Mouse (Mus musculus) thymus, adult 2 months (tissue): ENCODE data around the gene Dync2li1. TPM values are rescaled to one million over a fixed set of nuclear protein-coding genes. Genes with fewer than 3 reads are reported as not detected.
A peak's percentile ranks its signal among the peaks of the same experiment; 100 is the strongest.

Experiments
- DNase-seq: peaks from one replicate; pipeline ENCODE4 v3.0.0; 2021
- H3K27ac ChIP-seq: fragments of 200-500 bp; 2 replicates; pipeline ENCODE4 v1.5.1; 2012; ENCODE audit warnings: low read length, control low read depth; ENCODE audit not compliant: control insufficient read depth, insufficient read depth
- H3K27me3 ChIP-seq: fragments of 200-500 bp; 2 replicates; pipeline ENCODE4 v1.6.1; 2012; ENCODE audit warnings: mild to moderate bottlenecking, low read length, moderate library complexity, mixed read lengths; ENCODE audit not compliant: control insufficient read depth, insufficient read depth
- H3K36me3 ChIP-seq: fragments of 200-500 bp; 2 replicates; pipeline ENCODE4 v1.6.1; 2012; ENCODE audit warnings: mild to moderate bottlenecking, low read length, moderate library complexity; ENCODE audit not compliant: control insufficient read depth, insufficient read depth
- H3K4me1 ChIP-seq: fragments of 200-500 bp; replicated peaks from 2 replicates; pipeline ENCODE4 v1.6.1; 2012; ENCODE audit warnings: low read length; ENCODE audit not compliant: control insufficient read depth, insufficient read depth
- H3K4me3 ChIP-seq: fragments of 200-500 bp; 2 replicates; pipeline ENCODE4 v1.5.1; 2012; ENCODE audit warnings: mild to moderate bottlenecking, low read length, control low read depth, moderate library complexity; ENCODE audit not compliant: control insufficient read depth, insufficient read depth
- CTCF ChIP-seq: fragments of 200-500 bp; IDR thresholded peaks from 2 replicates; pipeline ENCODE4 v1.5.1; 2012; ENCODE audit warnings: mild to moderate bottlenecking, control low read depth, low read length, moderate library complexity, borderline replicate concordance; ENCODE audit not compliant: control insufficient read depth, poor library complexity, insufficient read depth; ENCODE audit errors: extremely low read depth
- POLR2A ChIP-seq: fragments of 200-500 bp; IDR thresholded peaks from 2 replicates; pipeline ENCODE4 v1.6.1; 2012; ENCODE audit warnings: mild to moderate bottlenecking, low read length, control low read depth, moderate library complexity; ENCODE audit not compliant: control insufficient read depth, poor library complexity, insufficient read depth; ENCODE audit errors: extremely low read depth
- WGBS: fragments of 180-500 bp; shearing (Covaris S2); methylation state at CpG from one replicate; pipeline ENCODE4 v1.1.7; 2018; 5-methylcytosine and 5-hydroxymethylcytosine counted together
- polyA plus RNA-seq: library from polyadenylated mRNA; depleted of rRNA; stranded (reverse); fragments of >200 nt; gene quantifications from 2 replicates; pipeline ENCODE4 v1.2.3, GENCODE M21; 2012

Dync2li1 gene
- polyA plus RNA-seq, 1 experiment: 1.1 TPM

DNA sequence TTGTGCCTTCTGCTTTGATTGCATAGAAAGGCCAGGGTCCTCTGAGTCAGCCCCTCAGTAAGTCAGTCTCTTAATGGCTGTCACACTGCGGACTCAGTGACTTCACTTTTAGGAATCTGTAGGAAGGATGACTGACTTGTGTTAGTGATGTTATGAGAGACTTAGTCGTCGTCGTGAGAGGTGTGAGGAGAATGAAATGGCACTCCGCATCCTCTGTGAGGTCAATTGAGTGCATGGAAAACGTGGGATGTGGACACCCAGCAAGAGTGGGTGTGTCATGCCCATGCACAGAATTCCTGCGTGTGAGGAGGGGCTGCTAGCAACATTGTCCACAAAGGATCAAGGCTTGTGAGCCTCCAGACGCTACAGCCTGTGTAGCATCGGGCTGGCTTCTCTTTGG lies 2.3 kb downstream of the Dync2li1 start:
- Histone ChIP-seq H3K36me3 (no peaks in the 10 kb centered on the region), H3K4me3 (no peak overlapping the region), H3K27me3 (no peaks in the 10 kb centered on the region), H3K4me1 (peaks cover 14% of the 10 kb centered on the region), H3K27ac (no peak overlapping the region)
- WGBS: 95% methylated on average over 9 of the region's 9 CpGs
- no peak for DNase-seq
- TF ChIP-seq POLR2A (no peak), CTCF (no peak)

DNA sequence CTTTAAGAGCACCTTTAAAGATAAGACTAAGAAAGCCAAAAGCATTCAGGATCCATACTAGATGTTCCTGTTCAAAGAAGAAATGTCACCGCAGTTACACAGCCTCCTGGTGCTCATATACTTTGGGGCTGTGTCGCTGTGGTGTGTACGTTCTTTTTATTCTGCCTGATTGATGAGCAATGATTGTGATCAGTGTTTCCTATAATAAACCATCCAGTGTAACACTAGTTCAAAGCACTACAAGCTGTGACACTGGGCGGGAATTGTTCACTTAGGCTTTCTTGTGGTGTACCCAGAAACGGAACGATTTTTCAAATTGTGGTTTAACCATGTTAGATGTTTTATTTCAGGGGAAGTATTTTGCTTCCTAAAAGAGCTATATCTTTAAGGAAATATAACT lies 5.5 kb downstream of the Dync2li1 start:
- TF ChIP-seq CTCF (no peak), POLR2A (no peak)
- 16% methylated on average over 6 of the region's 6 CpGs for WGBS
- Histone ChIP-seq H3K27me3 (no peaks in the 10 kb centered on the region), H3K36me3 (no peaks in the 10 kb centered on the region), H3K4me1 (peaks cover 17% of the 10 kb centered on the region), H3K4me3 (no peak overlapping the region), H3K27ac (no peak overlapping the region)
- no peak for DNase-seq

DNA sequence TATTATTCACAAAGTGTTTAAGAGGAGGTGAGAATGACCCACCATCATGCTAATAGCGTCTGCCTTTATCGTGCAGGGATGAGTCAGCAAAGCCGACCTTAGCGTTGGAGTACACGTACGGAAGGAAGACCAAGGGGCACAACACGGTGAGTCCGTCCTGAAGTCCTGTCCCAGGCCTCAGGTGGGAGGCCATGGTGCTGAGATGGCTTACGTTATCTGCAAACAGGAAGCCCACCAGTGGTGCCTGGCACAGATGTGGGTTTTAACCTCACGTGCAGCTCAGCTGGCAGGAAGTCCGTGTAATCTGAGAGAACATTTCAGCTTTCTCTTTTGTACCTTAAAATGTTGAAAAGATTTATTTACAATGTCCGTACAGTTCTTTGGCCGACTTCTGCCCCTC lies 7.1 kb downstream of the Dync2li1 start:
- 7% methylated on average over 13 of the region's 13 CpGs for WGBS
- Histone ChIP-seq H3K27ac (no peak overlapping the region), H3K4me1 (peaks cover 15% of the 10 kb centered on the region), H3K27me3 (no peaks in the 10 kb centered on the region), H3K36me3 (no peaks in the 10 kb centered on the region), H3K4me3 (no peak overlapping the region)
- TF ChIP-seq CTCF: no peak
- TF ChIP-seq POLR2A: no peak
- peak; percentile 63 for DNase-seq

DNA sequence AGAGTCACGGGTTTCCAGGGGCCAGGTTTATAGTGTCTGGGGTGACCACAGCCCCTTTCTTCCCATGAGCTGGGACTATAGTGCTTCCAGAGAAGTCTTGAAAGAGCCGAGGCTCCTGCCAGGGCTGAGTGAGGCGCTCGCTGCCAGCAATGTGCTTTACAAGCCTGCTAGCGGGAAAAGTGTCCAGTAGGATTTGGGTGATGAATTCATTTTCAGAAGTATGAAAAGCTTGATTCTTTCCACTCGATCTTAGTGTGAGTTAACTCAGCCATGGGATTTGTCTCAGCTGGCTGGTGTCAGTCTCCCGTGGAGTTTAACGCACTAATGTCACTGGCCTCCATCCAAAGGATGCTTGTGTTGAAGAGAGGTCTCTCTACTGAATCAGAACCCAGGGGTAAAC lies 10.0 kb downstream of the Dync2li1 start:
- no peaks in the 10 kb centered on the region for H3K27me3 ChIP-seq
- H3K27ac ChIP-seq: no peak overlapping the region
- 91% methylated on average over 8 of the region's 8 CpGs for WGBS
- peaks cover 15% of the 10 kb centered on the region for H3K4me1 ChIP-seq
- H3K4me3 ChIP-seq: no peak overlapping the region
- no peaks in the 10 kb centered on the region for H3K36me3 ChIP-seq
- TF ChIP-seq POLR2A (no peak), CTCF (no peak)
- no peak for DNase-seq

- WGBS: 90% methylated on average over 6 of the region's 6 CpGs
- peaks cover 10% of the 10 kb centered on the region for H3K4me1 ChIP-seq
- no peak for TF ChIP-seq CTCF
- no peak for TF ChIP-seq POLR2A
- H3K27me3 ChIP-seq: no peaks in the 10 kb centered on the region
- no peak for DNase-seq
- H3K36me3 ChIP-seq: no peaks in the 10 kb centered on the region
- no peak overlapping the region for H3K27ac ChIP-seq
- no peak overlapping the region for H3K4me3 ChIP-seq
These were observed 11.7 kb downstream of the Dync2li1 start for GRCm38 (mm10) chr17:84637971-84638370.

- WGBS: 95% methylated on average over 10 of the region's 10 CpGs
- H3K27ac ChIP-seq: no peak overlapping the region
- DNase-seq: no peak
- no peaks in the 10 kb centered on the region for H3K36me3 ChIP-seq
- H3K4me1 ChIP-seq: no peaks in the 10 kb centered on the region
- no peaks in the 10 kb centered on the region for H3K27me3 ChIP-seq
- no peak overlapping the region for H3K4me3 ChIP-seq
- TF ChIP-seq CTCF (no peak), POLR2A (no peak)
These were observed 13.6 kb downstream of the Dync2li1 start for GRCm38 (mm10) chr17:84639796-84640378.

GRCm38 (mm10) chr17:84641893-84642292 lies 15.6 kb downstream of the Dync2li1 start:
- no peak overlapping the region for H3K4me3 ChIP-seq
- H3K27me3 ChIP-seq: no peaks in the 10 kb centered on the region
- peak; percentile 63 for DNase-seq
- TF ChIP-seq POLR2A: no peak
- no peak for TF ChIP-seq CTCF
- H3K4me1 ChIP-seq: no peaks in the 10 kb centered on the region
- H3K27ac ChIP-seq: no peak overlapping the region
- H3K36me3 ChIP-seq: no peaks in the 10 kb centered on the region
- 48% methylated on average over 3 of the region's 3 CpGs for WGBS
